Mouse (Mus musculus) hindbrain, embryonic 10.5 days (tissue): Measurements from ENCODE around the gene Npm1. TPM values are rescaled to one million over a fixed set of nuclear protein-coding genes. Genes with fewer than 3 reads are reported as not detected.

ENCODE experiments used
- DNase-seq: peaks from one replicate; pipeline ENCODE4 v3.0.0-alpha.2; 2017; ENCODE audit warnings: low spot score
- H3K27ac ChIP-seq: fragments of 300-500 bp; sonication (generic); 2 replicates; pipeline ENCODE4 v1.5.1; 2016; ENCODE audit warnings: mild to moderate bottlenecking, moderate library complexity
- H3K27me3 ChIP-seq: fragments of 300-500 bp; sonication (generic); 2 replicates; pipeline ENCODE4 v1.6.1; 2016; ENCODE audit warnings: mild to moderate bottlenecking; ENCODE audit not compliant: poor library complexity, insufficient read depth, severe bottlenecking
- H3K36me3 ChIP-seq: fragments of 300-500 bp; sonication (generic); 2 replicates; pipeline ENCODE4 v1.6.1; 2016; ENCODE audit warnings: mild to moderate bottlenecking, moderate library complexity
- H3K4me1 ChIP-seq: fragments of 300-500 bp; sonication (generic); replicated peaks from 2 replicates; pipeline ENCODE4 v1.6.1; 2016; ENCODE audit warnings: mild to moderate bottlenecking
- H3K4me3 ChIP-seq: fragments of 300-500 bp; sonication (generic); 2 replicates; pipeline ENCODE4 v1.5.1; 2016; ENCODE audit warnings: mild to moderate bottlenecking, moderate library complexity
- H3K9me3 ChIP-seq: fragments of 300-500 bp; sonication (generic); 2 replicates; pipeline ENCODE4 v1.6.1; 2016; ENCODE audit warnings: mild to moderate bottlenecking, moderate library complexity
- WGBS: fragments of 180-500 bp; shearing (Covaris S2); methylation state at CpG from one replicate; pipeline ENCODE4 v1.1.7; 2016; 5-methylcytosine and 5-hydroxymethylcytosine counted together
- polyA plus RNA-seq: library from polyadenylated mRNA; unstranded; fragments of >200 nt; fragmentation: Nextera tagmentation; extraction: Ambion mirVana; gene quantifications from 2 replicates; pipeline ENCODE4 v1.2.1, GENCODE M21; 2016

Npm1 gene
- 691 and 1,253 TPM in 2 replicates for polyA plus RNA-seq

- WGBS = 3% methylated on average over 49 of the region's 49 CpGs
- Histone ChIP-seq H3K27me3 (no peaks in the 10 kb centered on the region), H3K9me3 (no peaks in the 10 kb centered on the region), H3K27ac (peak within 1 kb of the TSS; percentile 98), H3K4me1 (peaks cover 20% of the 10 kb centered on the region), H3K4me3 (peak within 1 kb of the TSS; percentile 96), H3K36me3 (peaks cover 36% of the 10 kb centered on the region)
- peak; percentile 100 for DNase-seq
Measured at GRCm38 (mm10) chr11:33162998-33163506, at the start of gene Npm1. Gene Npm1 (minus strand): TSS chr11:33163206.

- Histone ChIP-seq H3K27me3 (peaks cover 75% of the 10 kb centered on the region), H3K9me3 (no peaks in the 10 kb centered on the region), H3K36me3 (no peaks in the 10 kb centered on the region), H3K4me1 (peaks cover 33% of the 10 kb centered on the region), H3K27ac (no peak overlapping the region), H3K4me3 (no peak overlapping the region)
- DNase-seq = no peak
- 82% methylated on average over 2 of the region's 2 CpGs for WGBS
Measured at GRCm38 (mm10) chr11:33207411-33207810, 44.4 kb upstream of the Npm1 start.

- 14% methylated on average over 3 of the region's 3 CpGs for WGBS
- peaks cover 98% of the 10 kb centered on the region for H3K27me3 ChIP-seq
- H3K4me1 ChIP-seq = peaks cover 57% of the 10 kb centered on the region
- H3K4me3 ChIP-seq = peak overlapping the region; percentile 53
- DNase-seq = peak; percentile 51
- H3K9me3 ChIP-seq = no peaks in the 10 kb centered on the region
- no peaks in the 10 kb centered on the region for H3K36me3 ChIP-seq
- no peak overlapping the region for H3K27ac ChIP-seq
Measured at GRCm38 (mm10) chr11:33204966-33205365, 42.0 kb upstream of the Npm1 start.

- no peaks in the 10 kb centered on the region for H3K36me3 ChIP-seq
- peak; percentile 56 for DNase-seq
- under 1% methylated on average over 18 of the region's 18 CpGs for WGBS
- H3K27me3 ChIP-seq = peaks cover 98% of the 10 kb centered on the region
- H3K4me1 ChIP-seq = peaks cover 61% of the 10 kb centered on the region
- peak overlapping the region; percentile 46 for H3K27ac ChIP-seq
- H3K9me3 ChIP-seq = no peaks in the 10 kb centered on the region
- H3K4me3 ChIP-seq = peak overlapping the region; percentile 53
Measured at GRCm38 (mm10) chr11:33204329-33204705, 41.3 kb upstream of the Npm1 start.

- Histone ChIP-seq H3K27me3 (peaks cover 100% of the 10 kb centered on the region), H3K27ac (peak within 1 kb of the TSS; percentile 80), H3K4me3 (peak within 1 kb of the TSS; percentile 53), H3K9me3 (no peaks in the 10 kb centered on the region), H3K36me3 (no peaks in the 10 kb centered on the region), H3K4me1 (peaks cover 64% of the 10 kb centered on the region)
- peak; percentile 79 for DNase-seq
- under 1% methylated on average over 81 of the region's 81 CpGs for WGBS
Measured at GRCm38 (mm10) chr11:33203383-33204328, 40.6 kb upstream of the Npm1 start, which contains the start of gene Tlx3. Gene Tlx3 (minus strand): TSS chr11:33203589.

- DNase-seq = no peak
Measured at GRCm38 (mm10) chr11:33202972-33203371, 40.0 kb upstream of the Npm1 start.

GRCm38 (mm10) chr11:33202296-33202695 is 39.3 kb upstream of the Npm1 start:
- Histone ChIP-seq H3K27ac (peak overlapping the region; percentile 80), H3K4me3 (peak overlapping the region; percentile 53), H3K9me3 (peaks cover 5% of the 10 kb centered on the region), H3K36me3 (no peaks in the 10 kb centered on the region), H3K4me1 (peaks cover 67% of the 10 kb centered on the region), H3K27me3 (peaks cover 100% of the 10 kb centered on the region)
- 1% methylated on average over 37 of the region's 37 CpGs for WGBS
- peak; percentile 50 for DNase-seq

More at GRCm38 (mm10) chr11:33202972-33203371, 40.0 kb upstream of the Npm1 start:
- under 1% methylated on average over 47 of the region's 47 CpGs for WGBS
- H3K4me3 ChIP-seq = peak overlapping the region; percentile 53
- no peaks in the 10 kb centered on the region for H3K36me3 ChIP-seq
- H3K27me3 ChIP-seq = peaks cover 100% of the 10 kb centered on the region
- H3K9me3 ChIP-seq = no peaks in the 10 kb centered on the region
- H3K27ac ChIP-seq = peak overlapping the region; percentile 80
- peaks cover 66% of the 10 kb centered on the region for H3K4me1 ChIP-seq

GRCm38 (mm10) chr11:33201626-33202010 is 38.6 kb upstream of the Npm1 start:
- peak overlapping the region; percentile 53 for H3K4me3 ChIP-seq
- WGBS = 1% methylated on average over 19 of the region's 19 CpGs
- no peaks in the 10 kb centered on the region for H3K36me3 ChIP-seq
- H3K27ac ChIP-seq = peak overlapping the region; percentile 79
- H3K27me3 ChIP-seq = peaks cover 100% of the 10 kb centered on the region
- peaks cover 8% of the 10 kb centered on the region for H3K9me3 ChIP-seq
- no peak for DNase-seq
- peaks cover 70% of the 10 kb centered on the region for H3K4me1 ChIP-seq

GRCm38 (mm10) chr11:33200764-33201625 is 38.0 kb upstream of the Npm1 start:
- H3K36me3 ChIP-seq = no peaks in the 10 kb centered on the region
- DNase-seq = peak; percentile 74
- peak overlapping the region; percentile 53 for H3K4me3 ChIP-seq
- H3K27me3 ChIP-seq = peaks cover 100% of the 10 kb centered on the region
- H3K9me3 ChIP-seq = peaks cover 8% of the 10 kb centered on the region
- under 1% methylated on average over 76 of the region's 76 CpGs for WGBS
- peak overlapping the region; percentile 79 for H3K27ac ChIP-seq
- peaks cover 73% of the 10 kb centered on the region for H3K4me1 ChIP-seq

- under 1% methylated on average over 45 of the region's 45 CpGs for WGBS
- H3K4me1 ChIP-seq = peaks cover 73% of the 10 kb centered on the region
Measured at GRCm38 (mm10) chr11:33199906-33200763, 37.1 kb upstream of the Npm1 start.

GRCm38 (mm10) chr11:33199117-33199514 is 36.1 kb upstream of the Npm1 start:
- 0 out of 2 replicates have a peak overlapping the region, but pooled peaks have one; percentile 1 for H3K27ac ChIP-seq
- H3K36me3 ChIP-seq = no peaks in the 10 kb centered on the region
- 2% methylated on average over 15 of the region's 15 CpGs for WGBS
- peaks cover 99% of the 10 kb centered on the region for H3K27me3 ChIP-seq
- H3K4me1 ChIP-seq = peaks cover 69% of the 10 kb centered on the region
- peaks cover 8% of the 10 kb centered on the region for H3K9me3 ChIP-seq
- DNase-seq = peak; percentile 58
- H3K4me3 ChIP-seq = peak overlapping the region; percentile 53; the same call in 1 of the 2 replicates

More at GRCm38 (mm10) chr11:33199906-33200763, 37.1 kb upstream of the Npm1 start:
- DNase-seq = peak; percentile 62
- no peaks in the 10 kb centered on the region for H3K36me3 ChIP-seq
- peak overlapping the region; percentile 79 for H3K27ac ChIP-seq
- H3K27me3 ChIP-seq = peaks cover 100% of the 10 kb centered on the region
- peaks cover 8% of the 10 kb centered on the region for H3K9me3 ChIP-seq
- peak overlapping the region; percentile 53 for H3K4me3 ChIP-seq
